Comparison of ENCODE assay signal across 12 mouse cellular contexts in genomic region chr17:26501826-26502225, GRCm38 (mm10). TPM values are rescaled to one million over a fixed set of nuclear protein-coding genes. Genes with fewer than 3 reads are reported as not detected.
A peak's percentile ranks its signal among the peaks of the same experiment; 100 is the strongest.
DNase-seq lines count a peak whose midpoint lies in the region; ATAC-seq lines count a peak whose summit lies in the region.
"Had no signal": no experiment of that assay in that cellular context is flagged by ENCODE, and none has a peak within 500 bp of the region (broad histone marks: within the 10 kb centered on the region; RNA-seq: fewer than 3 reads in every experiment).

No protein-coding gene starts in this region.

- no peak for ATAC-seq in liver, embryonic 15.5 days (ENCODE audit: insufficient read depth)
- ATAC-seq in liver, embryonic 12.5 days: no peak
- ATAC-seq in embryonic facial prominence, embryonic 13.5 days (ENCODE audit: insufficient number of reproducible peaks, insufficient read depth, low FRiP score, low TSS enrichment, low read depth): no peak
- ATAC-seq in midbrain, embryonic 15.5 days (replicated peaks): no peak

- no peak overlapping the region for H3K4me2 ChIP-seq in liver, embryonic 15.5 days
- H3K4me2 ChIP-seq in liver, embryonic 12.5 days: no peak overlapping the region
- H3K4me2 ChIP-seq in embryonic facial prominence, embryonic 13.5 days: no peak overlapping the region
- no peak overlapping the region for H3K4me2 ChIP-seq in midbrain, embryonic 15.5 days

- 74% methylated on average over 5 of the region's 5 CpGs for WGBS in liver, embryonic 15.5 days (ENCODE audit: insufficient replicate concordance)
- WGBS in liver, embryonic 12.5 days (ENCODE audit: insufficient replicate concordance): 79% methylated on average over 5 of the region's 5 CpGs
- WGBS in embryonic facial prominence, embryonic 13.5 days: 80% methylated on average over 5 of the region's 5 CpGs
- WGBS in midbrain, embryonic 15.5 days: 84% methylated on average over 5 of the region's 5 CpGs

- H3K27me3 ChIP-seq in liver, embryonic 15.5 days: no peaks in the 10 kb centered on the region
- no peaks in the 10 kb centered on the region for H3K27me3 ChIP-seq in liver, embryonic 12.5 days (replicated peaks)
- H3K27me3 ChIP-seq in embryonic facial prominence, embryonic 13.5 days: no peaks in the 10 kb centered on the region
- H3K27me3 ChIP-seq in midbrain, embryonic 15.5 days (replicated peaks): no peaks in the 10 kb centered on the region

- no peaks in the 10 kb centered on the region for H3K9me3 ChIP-seq in liver, embryonic 15.5 days (replicated peaks)
- H3K9me3 ChIP-seq in liver, embryonic 12.5 days (replicated peaks): no peaks in the 10 kb centered on the region
- no peaks in the 10 kb centered on the region for H3K9me3 ChIP-seq in embryonic facial prominence, embryonic 13.5 days
- no peaks in the 10 kb centered on the region for H3K9me3 ChIP-seq in midbrain, embryonic 15.5 days
- H3K9me3 ChIP-seq: hindbrain, embryonic 12.5 days had no signal

- 0 out of 2 replicates have a peak overlapping the region, but pooled peaks have one; percentile 43 for H3K27ac ChIP-seq in liver, embryonic 15.5 days (replicated peaks)
- no peak overlapping the region for H3K27ac ChIP-seq in liver, embryonic 12.5 days
- peak overlapping the region; percentile 92; the same call in 1 of the 2 replicates for H3K27ac ChIP-seq in embryonic facial prominence, embryonic 13.5 days
- peak overlapping the region; percentile 96; the same call in 1 of the 2 replicates for H3K27ac ChIP-seq in midbrain, embryonic 15.5 days

- peaks cover 30% of the 10 kb centered on the region for H3K36me3 ChIP-seq in liver, embryonic 15.5 days (replicated peaks)
- H3K36me3 ChIP-seq in liver, embryonic 12.5 days: peaks cover 26% of the 10 kb centered on the region
- peaks cover 13% of the 10 kb centered on the region for H3K36me3 ChIP-seq in embryonic facial prominence, embryonic 13.5 days
- no peaks in the 10 kb centered on the region for H3K36me3 ChIP-seq in midbrain, embryonic 15.5 days (replicated peaks)

- no peak overlapping the region for H3K9ac ChIP-seq in liver, embryonic 15.5 days
- H3K9ac ChIP-seq in liver, embryonic 12.5 days: no peak overlapping the region
- no peak overlapping the region for H3K9ac ChIP-seq in embryonic facial prominence, embryonic 13.5 days
- H3K9ac ChIP-seq in midbrain, embryonic 15.5 days: no peak overlapping the region
- H3K9ac ChIP-seq: hindbrain, embryonic 12.5 days had no signal

- H3K4me3 ChIP-seq in liver, embryonic 15.5 days (replicated peaks): no peak overlapping the region
- H3K4me3 ChIP-seq in liver, embryonic 12.5 days: no peak overlapping the region
- no peak overlapping the region for H3K4me3 ChIP-seq in embryonic facial prominence, embryonic 13.5 days
- no peak overlapping the region for H3K4me3 ChIP-seq in midbrain, embryonic 15.5 days
- H3K4me3 ChIP-seq: erythroblast, embryonic 14.5 days; hindbrain, embryonic 12.5 days had no signal

- H3K4me1 ChIP-seq in liver, embryonic 15.5 days (replicated peaks): peaks cover 47% of the 10 kb centered on the region
- H3K4me1 ChIP-seq in liver, embryonic 12.5 days: peaks cover 48% of the 10 kb centered on the region
- H3K4me1 ChIP-seq in embryonic facial prominence, embryonic 13.5 days: peaks cover 41% of the 10 kb centered on the region
- peaks cover 45% of the 10 kb centered on the region for H3K4me1 ChIP-seq in midbrain, embryonic 15.5 days

- peak; percentile 55 for DNase-seq in cerebellum, adult 9-11 months
- no peak for DNase-seq in cerebellum, postnatal 10 days
- no peak for DNase-seq in Muller cell, postnatal 12 days (ENCODE audit: inconsistent ontology term)
- no peak for DNase-seq in spleen, adult 12 weeks (ENCODE audit: low spot score)
- DNase-seq: cerebellum, postnatal 36 days; thymus, adult 2 months had no signal

RNA-seq across cellular contexts. Expression of gene Ergic1, which starts 59.5 kb away (rescaled TPM):
- polyA plus RNA-seq in liver, embryonic 15.5 days (2015; fragmentation: Nextera tagmentation; extraction: Ambion mirVana): 33.8 and 35.7 TPM in 2 replicates
- 44.6 and 45.7 TPM in 2 replicates for polyA plus RNA-seq in liver, embryonic 12.5 days (2016; fragmentation: Nextera tagmentation; extraction: Ambion mirVana)
- 120 and 121 TPM in 2 replicates for polyA plus RNA-seq in embryonic facial prominence, embryonic 13.5 days (2015; fragmentation: Nextera tagmentation; extraction: Ambion mirVana)
- polyA plus RNA-seq in midbrain, embryonic 15.5 days (2015; fragmentation: Nextera tagmentation; extraction: Ambion mirVana): 100 and 109 TPM in 2 replicates
